Mouse (Mus musculus): ENCODE results near the gene Atg5.

GRCm38 (mm10) chr10:44380476-44381208 is 112.5 kb downstream of the Atg5 start:
- TF ChIP-seq CTCF (IDR thresholded peaks at IDR 0.05; ENCODE audit: borderline replicate concordance, control insufficient read depth, extremely low read depth, insufficient read depth, low read length, poor library complexity) (0 out of 2 replicates have a peak, but pooled peaks have one; percentile 21), POLR2A (IDR thresholded peaks at IDR 0.05; ENCODE audit: control insufficient read depth, extremely low read depth, insufficient read depth, low read length, poor library complexity) (peak; percentile 43; the same call in 1 of the 2 replicates)

Measured in thymus, adult 2 months (tissue).